ENCODE assay signal across 7 mouse cellular contexts in the genomic region with DNA sequence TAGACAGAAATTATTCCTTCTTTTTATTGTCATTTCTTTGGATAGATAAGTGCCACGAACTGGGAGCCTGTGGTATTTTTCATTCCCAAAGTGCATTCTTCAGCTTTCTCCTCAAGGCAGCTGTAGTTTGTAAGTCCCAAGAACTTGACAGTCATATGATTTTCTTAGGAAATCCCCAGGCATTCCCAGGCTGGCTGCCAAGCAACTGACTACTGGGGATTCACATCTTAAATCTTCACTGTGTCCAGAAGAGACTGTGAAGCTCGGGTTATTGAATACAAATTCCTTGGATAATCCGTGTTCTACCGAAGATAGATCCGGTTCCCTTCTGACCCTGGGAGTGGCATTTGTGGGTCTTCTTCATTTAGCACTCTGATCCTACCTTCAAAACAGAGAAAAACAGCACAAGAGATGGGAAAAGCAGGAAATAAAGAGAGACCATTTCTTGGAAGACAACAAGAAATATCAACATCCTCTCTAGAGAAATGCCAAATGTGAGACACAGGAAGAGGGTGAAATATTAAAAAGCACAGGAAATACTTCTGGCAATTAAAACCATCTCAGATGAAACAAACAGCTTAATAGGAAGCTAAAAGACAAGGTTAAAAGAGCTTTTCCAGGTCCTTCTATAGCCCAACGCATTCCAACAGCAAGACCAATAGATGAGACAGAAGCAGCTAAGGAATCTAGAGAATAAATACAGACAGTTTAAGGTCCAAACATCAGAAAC.
DNase-seq lines count a peak whose midpoint lies in the region.

No protein-coding gene starts in this region.

- DNase-seq in right cerebral cortex, postnatal 14 days = peak; percentile 41
- DNase-seq in right cerebral cortex, postnatal 36 days (ENCODE audit: low spot score in 2 of 2) = no peak
- DNase-seq in gastrocnemius, adult 18-20 months (ENCODE audit: low spot score) = peak; percentile 87
- DNase-seq in kidney, adult 18-20 months = peak; percentile 81
- DNase-seq in ovary, postnatal 10 days (ENCODE audit: low spot score) = peak; percentile 53
- DNase-seq in embryo, embryonic 9.5 days (ENCODE audit: extremely low spot score) = no peak
- DNase-seq in spleen, postnatal 4 days (ENCODE audit: low spot score in 2 of 2) = no peak

Comparison
In these comparisons a context has a peak if more than half of its experiments do, and no peak if none do; other contexts are left out.
1. DNase-seq: peak in right cerebral cortex, postnatal 14 days (single experiment), gastrocnemius, adult 18-20 months (single experiment), kidney, adult 18-20 months (single experiment) and ovary, postnatal 10 days (single experiment); none in right cerebral cortex, postnatal 36 days (0 of 2), embryo, embryonic 9.5 days (single experiment) and spleen, postnatal 4 days (0 of 2).